Mouse (Mus musculus) limb, embryonic 12.5 days (tissue): Measurements from ENCODE around the gene Tsc22d1. TPM values are rescaled to one million over a fixed set of nuclear protein-coding genes. Genes with fewer than 3 reads are reported as not detected.

ENCODE experiments used
- ATAC-seq: fragments of 200-750 bp; cut with Nextera tagmentation; 2 replicates; pipeline ENCODE4 v1.8.0; 2017; ENCODE audit warnings: low read depth, moderate TSS enrichment; ENCODE audit not compliant: insufficient number of reproducible peaks, insufficient read depth, low FRiP score, low TSS enrichment
- H3K27ac ChIP-seq: fragments of 300-500 bp; sonication (generic); 2 replicates; pipeline ENCODE4 v1.5.1; 2016; ENCODE audit warnings: mild to moderate bottlenecking, moderate library complexity
- H3K27me3 ChIP-seq: fragments of 300-500 bp; sonication (generic); 2 replicates; pipeline ENCODE4 v1.6.1; 2016; ENCODE audit warnings: mild to moderate bottlenecking, moderate library complexity
- H3K36me3 ChIP-seq: fragments of 300-500 bp; sonication (generic); 2 replicates; pipeline ENCODE4 v1.6.1; 2016; ENCODE audit warnings: mild to moderate bottlenecking, moderate library complexity
- H3K4me1 ChIP-seq: fragments of 300-500 bp; sonication (generic); replicated peaks from 2 replicates; pipeline ENCODE4 v1.6.1; 2016
- H3K4me2 ChIP-seq: fragments of 300-500 bp; sonication (generic); 2 replicates; pipeline ENCODE4 v1.6.1; 2016; ENCODE audit warnings: mild to moderate bottlenecking, moderate library complexity
- H3K4me3 ChIP-seq: fragments of 300-500 bp; sonication (generic); replicated peaks from 2 replicates; pipeline ENCODE4 v1.5.1; 2016; ENCODE audit warnings: mild to moderate bottlenecking
- H3K9ac ChIP-seq: fragments of 300-500 bp; sonication (generic); replicated peaks from 2 replicates; pipeline ENCODE4 v1.6.1; 2016; ENCODE audit warnings: mild to moderate bottlenecking, moderate library complexity
- H3K9me3 ChIP-seq: fragments of 300-500 bp; sonication (generic); 2 replicates; pipeline ENCODE4 v1.6.1; 2016; ENCODE audit warnings: mild to moderate bottlenecking, moderate library complexity
- WGBS: fragments of 180-500 bp; shearing (Covaris S2); methylation state at CpG from one replicate; pipeline ENCODE4 v1.1.7; 2016; 5-methylcytosine and 5-hydroxymethylcytosine counted together
- polyA plus RNA-seq: library from polyadenylated mRNA; unstranded; fragments of >200 nt; fragmentation: Nextera tagmentation; extraction: Ambion mirVana; gene quantifications from 2 replicates; pipeline ENCODE4 v1.2.1, GENCODE M21; 2016

The Tsc22d1 gene
- polyA plus RNA-seq, 1 experiment from 2014 or later = 610 TPM

DNA sequence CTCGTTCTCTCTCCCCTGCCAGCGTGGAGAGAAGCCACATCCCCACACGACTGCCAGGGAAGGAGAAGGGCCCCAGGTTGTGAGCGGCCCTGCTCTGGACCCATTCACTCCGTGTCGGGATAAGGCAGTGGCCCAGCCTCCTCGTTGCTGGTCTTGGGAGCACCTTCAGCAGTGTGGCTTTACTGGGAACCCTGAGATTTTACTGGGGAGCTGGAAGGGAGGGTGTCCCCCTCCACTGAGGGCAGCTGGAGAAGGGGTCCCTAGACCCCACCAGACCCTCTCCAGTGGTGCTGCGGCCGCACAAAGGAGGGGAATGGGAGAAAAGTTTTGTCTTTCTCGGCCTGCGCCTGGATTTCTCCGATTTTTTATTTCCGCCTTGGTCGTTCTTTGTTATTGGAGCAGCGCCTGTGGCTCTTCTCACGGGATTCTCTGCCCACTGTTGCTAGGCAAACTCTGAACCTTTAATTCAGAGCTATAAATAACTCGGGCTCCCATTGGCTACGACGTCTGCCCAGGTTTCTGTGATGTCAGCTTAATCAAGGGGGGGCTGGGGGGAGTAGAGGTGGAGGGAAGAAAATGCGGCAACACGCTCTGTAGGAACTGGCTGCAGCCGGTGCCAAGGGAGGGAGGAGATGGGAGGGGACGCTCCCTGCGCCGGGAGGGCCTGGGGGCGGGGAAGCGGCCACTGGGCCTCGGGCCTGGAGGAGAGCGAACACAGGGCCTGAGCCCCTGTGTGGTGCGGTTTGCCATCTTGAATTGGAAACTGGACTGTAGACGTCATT, 90.9 kb downstream of the Tsc22d1 start:
- under 1% methylated on average over 31 of the region's 31 CpGs for WGBS
- Histone ChIP-seq H3K27me3 (no peaks in the 10 kb centered on the region), H3K4me3 (peak overlapping the region; percentile 76), H3K27ac (peak overlapping the region; percentile 100), H3K9me3 (no peaks in the 10 kb centered on the region), H3K4me1 (peaks cover 27% of the 10 kb centered on the region), H3K4me2 (peak overlapping the region; percentile 94), H3K9ac (peak overlapping the region; percentile 97), H3K36me3 (peaks cover 31% of the 10 kb centered on the region)
- peak; percentile 80 for ATAC-seq

DNA sequence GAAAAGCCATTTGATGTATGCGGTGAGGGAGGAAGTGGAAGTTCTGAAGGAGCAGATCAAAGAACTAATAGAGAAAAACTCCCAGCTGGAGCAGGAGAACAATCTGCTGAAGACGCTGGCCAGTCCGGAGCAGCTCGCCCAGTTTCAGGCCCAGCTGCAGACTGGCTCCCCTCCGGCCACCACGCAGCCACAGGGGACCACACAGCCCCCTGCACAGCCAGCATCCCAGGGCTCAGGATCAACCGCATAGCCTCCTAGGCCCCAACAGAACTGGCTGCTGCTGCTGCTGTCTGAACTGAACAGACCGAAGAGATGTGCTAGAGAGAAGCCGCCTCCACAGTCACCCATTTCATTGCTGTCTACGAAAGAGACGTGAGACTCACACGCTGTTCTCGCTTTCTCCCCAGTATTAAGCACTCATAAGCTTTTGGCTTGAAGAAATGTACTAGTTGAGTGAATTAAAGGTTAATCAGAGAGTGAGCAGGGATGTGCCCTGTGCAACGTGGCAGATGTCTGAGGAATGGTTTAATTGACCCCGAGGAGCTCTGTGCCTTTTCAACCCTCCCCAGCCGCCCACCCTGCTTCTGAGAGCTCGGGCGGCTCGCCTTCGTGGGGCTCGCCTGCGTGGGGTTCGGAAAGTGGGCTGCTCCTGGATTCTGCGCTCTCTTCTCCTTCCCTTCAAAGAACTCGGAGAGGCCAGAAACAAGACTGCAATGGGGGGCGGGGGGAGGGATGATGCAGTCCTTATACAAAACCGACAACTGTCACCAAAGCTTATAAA, 91.9 kb downstream of the Tsc22d1 start:
- Histone ChIP-seq H3K4me2 (peak overlapping the region; percentile 94), H3K9ac (peak overlapping the region; percentile 97), H3K4me3 (peak overlapping the region; percentile 76), H3K4me1 (peaks cover 27% of the 10 kb centered on the region), H3K27me3 (no peaks in the 10 kb centered on the region), H3K27ac (peak overlapping the region; percentile 100), H3K9me3 (no peaks in the 10 kb centered on the region), H3K36me3 (peaks cover 31% of the 10 kb centered on the region)
- WGBS = 50% methylated on average over 27 of the region's 27 CpGs
- ATAC-seq = no peak

DNA sequence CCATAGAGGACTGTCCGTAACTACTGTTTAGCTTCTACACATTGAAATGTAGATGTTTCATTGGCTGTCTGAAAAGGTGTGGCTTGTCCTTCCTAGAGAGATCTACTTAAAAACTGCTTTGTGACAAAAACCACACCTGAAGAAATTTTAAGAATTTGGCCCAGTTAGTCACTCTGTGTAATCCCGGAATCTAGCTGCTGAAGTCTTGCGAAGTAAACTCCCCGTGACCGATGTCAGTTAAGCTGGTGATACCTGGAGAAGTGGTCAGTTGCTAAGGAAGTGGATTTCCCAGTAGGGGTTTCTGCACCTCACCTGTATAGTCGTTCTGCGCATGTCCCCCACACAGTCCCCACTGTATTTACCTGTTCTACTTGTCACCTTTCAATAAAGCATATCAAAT, 92.6 kb downstream of the Tsc22d1 start:
- no peaks in the 10 kb centered on the region for H3K9me3 ChIP-seq
- H3K4me1 ChIP-seq = peaks cover 27% of the 10 kb centered on the region
- ATAC-seq = no peak
- no peak overlapping the region for H3K9ac ChIP-seq
- WGBS = 94% methylated on average over 7 of the region's 7 CpGs
- peak overlapping the region; percentile 76 for H3K4me3 ChIP-seq
- H3K27me3 ChIP-seq = no peaks in the 10 kb centered on the region
- peak overlapping the region; percentile 100; the same call in 1 of the 2 replicates for H3K27ac ChIP-seq
- peak overlapping the region; percentile 94 for H3K4me2 ChIP-seq
- H3K36me3 ChIP-seq = peaks cover 31% of the 10 kb centered on the region

DNA sequence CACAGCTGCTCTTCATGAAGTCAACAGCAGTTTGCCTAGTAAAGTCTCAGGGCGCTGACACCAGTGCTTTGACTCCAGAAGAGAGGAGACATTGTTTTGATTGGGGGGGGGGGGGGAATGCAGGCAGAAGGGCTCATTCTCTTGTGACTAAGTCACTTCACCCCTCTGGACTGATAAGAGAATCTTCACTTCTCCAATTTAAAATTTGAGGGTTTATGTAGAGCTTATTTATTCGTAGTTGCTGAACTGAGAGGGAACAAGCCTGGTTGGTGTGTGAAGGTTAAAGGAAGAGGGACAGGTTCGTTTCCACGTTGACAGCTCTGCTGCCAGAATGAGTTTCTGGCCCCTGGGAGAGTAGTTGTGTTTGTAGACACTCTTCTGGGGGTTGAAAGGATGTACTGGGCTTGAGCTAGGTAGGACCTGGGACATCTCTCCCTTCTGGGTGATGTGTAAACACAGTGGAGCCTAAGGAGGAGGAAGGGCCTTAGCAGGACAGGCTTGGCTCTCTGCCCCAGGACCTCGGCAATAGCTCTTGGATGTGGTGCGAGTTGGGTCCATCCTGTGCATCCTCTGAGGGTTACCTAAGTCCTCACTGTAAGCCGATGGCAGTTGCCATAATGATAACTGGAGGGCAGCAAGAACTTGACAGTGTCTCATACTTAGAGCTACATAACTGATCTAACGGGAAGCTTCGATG, 93.2 kb downstream of the Tsc22d1 start:
- peak overlapping the region; percentile 100; the same call in 1 of the 2 replicates for H3K27ac ChIP-seq
- no peak for ATAC-seq
- H3K9me3 ChIP-seq = no peaks in the 10 kb centered on the region
- no peaks in the 10 kb centered on the region for H3K27me3 ChIP-seq
- H3K4me3 ChIP-seq = no peak overlapping the region
- no peak overlapping the region for H3K9ac ChIP-seq
- peaks cover 31% of the 10 kb centered on the region for H3K36me3 ChIP-seq
- H3K4me2 ChIP-seq = peak overlapping the region; percentile 94
- peaks cover 30% of the 10 kb centered on the region for H3K4me1 ChIP-seq
- WGBS = 89% methylated on average over 9 of the region's 9 CpGs

DNA sequence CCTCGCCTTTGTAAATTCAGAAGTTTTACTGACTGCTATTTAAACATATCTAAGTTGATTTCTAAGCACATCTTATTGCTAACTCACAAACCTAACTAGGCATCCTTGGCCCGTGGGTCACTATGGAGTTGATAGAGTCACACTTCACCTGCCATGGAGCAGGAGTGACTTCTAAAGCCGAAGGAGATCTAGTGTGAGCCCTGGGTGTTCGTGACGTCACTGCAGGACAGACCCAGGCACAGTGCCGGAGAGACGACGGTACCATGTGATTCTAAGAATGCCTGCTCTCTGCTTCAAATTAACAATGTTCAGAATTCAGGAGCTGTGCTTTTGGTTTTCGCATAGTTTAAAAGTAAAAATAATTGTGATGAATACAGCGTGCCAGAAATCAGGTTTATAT, 93.9 kb downstream of the Tsc22d1 start:
- H3K27ac ChIP-seq = 0 out of 2 replicates have a peak overlapping the region, but pooled peaks have one; percentile 12

DNA sequence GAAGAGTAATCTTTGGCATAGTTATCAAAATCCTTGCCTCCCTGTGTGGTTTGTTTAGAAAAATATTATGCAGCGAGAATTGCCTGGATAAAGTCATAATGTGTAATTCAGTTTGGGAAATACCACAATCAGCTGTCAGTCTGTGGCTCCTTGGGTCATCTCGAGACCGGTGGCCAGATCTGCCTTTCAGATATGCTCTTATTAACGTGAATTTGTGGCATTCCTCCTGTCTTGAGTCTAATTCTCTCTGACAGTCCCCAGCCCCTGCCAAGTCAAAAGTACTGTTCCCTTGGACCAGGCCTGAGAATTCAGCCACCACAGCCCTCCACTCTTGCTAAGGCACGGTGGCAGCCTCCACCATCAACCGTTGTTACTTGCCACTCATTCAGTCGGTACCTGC, 97.2 kb downstream of the Tsc22d1 start:
- H3K36me3 ChIP-seq = peaks cover 23% of the 10 kb centered on the region
- H3K27me3 ChIP-seq = no peaks in the 10 kb centered on the region
- ATAC-seq = no peak
- 91% methylated on average over 7 of the region's 7 CpGs for WGBS
- H3K9me3 ChIP-seq = no peaks in the 10 kb centered on the region
- no peak overlapping the region for H3K9ac ChIP-seq
- H3K4me3 ChIP-seq = no peak overlapping the region
- no peak overlapping the region for H3K4me2 ChIP-seq
- H3K4me1 ChIP-seq = peaks cover 29% of the 10 kb centered on the region
- no peak overlapping the region for H3K27ac ChIP-seq

More for the DNA sequence above, 93.9 kb downstream of the Tsc22d1 start:
- Histone ChIP-seq H3K27me3 (no peaks in the 10 kb centered on the region), H3K9ac (no peak overlapping the region), H3K4me2 (no peak overlapping the region), H3K4me3 (no peak overlapping the region), H3K4me1 (peaks cover 32% of the 10 kb centered on the region), H3K9me3 (no peaks in the 10 kb centered on the region), H3K36me3 (peaks cover 31% of the 10 kb centered on the region)
- ATAC-seq = no peak
- 69% methylated on average over 10 of the region's 10 CpGs for WGBS

DNA sequence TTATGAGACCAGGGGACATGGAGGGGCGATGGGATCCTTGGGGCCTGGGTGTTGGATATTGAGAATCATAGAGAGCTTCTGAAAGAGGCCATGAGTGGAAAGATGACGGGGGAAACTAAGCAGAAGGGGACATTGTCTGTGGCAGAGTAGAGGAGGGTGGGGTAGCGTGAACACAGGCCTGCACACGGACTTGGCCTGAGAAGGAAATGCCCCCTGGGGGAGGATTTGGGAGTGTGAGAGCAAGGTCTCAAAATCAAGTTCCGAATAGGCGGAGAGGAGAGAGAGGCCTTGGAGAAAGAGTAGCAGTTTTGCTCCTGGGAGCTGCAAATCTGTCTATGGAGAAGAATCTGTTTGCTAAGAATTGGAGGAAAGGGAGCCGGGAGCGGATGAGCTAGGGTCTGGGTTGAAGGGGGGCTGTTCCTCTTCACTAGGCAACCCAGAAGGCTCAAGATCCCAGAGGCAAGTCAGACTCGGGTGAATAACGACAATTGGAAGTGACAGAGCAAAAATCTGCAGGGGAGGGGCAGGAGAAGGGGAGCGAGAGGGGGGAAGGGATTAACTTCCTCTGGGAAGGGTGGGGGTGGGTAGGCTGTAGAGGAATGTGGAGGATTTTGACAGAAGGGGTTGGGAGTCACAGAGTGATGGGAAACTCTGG, 98.8 kb downstream of the Tsc22d1 start:
- Histone ChIP-seq H3K4me2 (peak overlapping the region; percentile 25; the same call in 1 of the 2 replicates), H3K9ac (no peak overlapping the region)
- ATAC-seq = no peak

DNA sequence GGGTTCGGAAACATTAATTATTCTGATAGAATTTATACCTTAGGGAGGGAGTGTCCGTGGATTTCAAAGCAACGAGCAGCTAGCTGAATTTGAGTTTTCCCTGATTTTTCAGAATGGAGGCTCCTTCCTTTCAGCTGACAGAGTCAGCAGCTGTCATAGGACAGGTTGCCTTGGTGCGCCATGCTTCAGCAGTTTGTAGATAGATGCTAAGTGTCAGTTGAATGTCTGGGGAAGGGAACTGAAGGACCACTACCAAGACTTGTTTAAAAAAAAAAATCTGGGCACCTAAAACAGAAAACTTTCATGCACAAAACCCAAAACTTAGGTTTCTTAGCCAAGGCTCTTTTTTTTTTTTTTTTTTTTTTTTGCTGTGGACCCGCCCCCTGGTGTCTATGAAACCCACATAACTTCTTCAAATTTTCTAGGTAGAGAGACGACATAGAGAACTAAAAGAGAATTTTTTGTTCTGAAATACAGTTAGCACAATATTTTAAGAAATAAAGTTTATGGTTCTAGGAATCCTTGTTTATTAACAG, 99.4 kb downstream of the Tsc22d1 start:
- Histone ChIP-seq H3K4me3 (no peak overlapping the region), H3K27ac (no peak overlapping the region), H3K27me3 (no peaks in the 10 kb centered on the region), H3K36me3 (peaks cover 10% of the 10 kb centered on the region), H3K9ac (no peak overlapping the region), H3K4me1 (peaks cover 17% of the 10 kb centered on the region), H3K4me2 (peak overlapping the region; percentile 25; the same call in 1 of the 2 replicates), H3K9me3 (no peaks in the 10 kb centered on the region)
- ATAC-seq = no peak
- 42% methylated on average over 6 of the region's 6 CpGs for WGBS

More for the DNA sequence above, 98.8 kb downstream of the Tsc22d1 start:
- H3K4me3 ChIP-seq = no peak overlapping the region
- WGBS = 28% methylated on average over 11 of the region's 11 CpGs
- H3K4me1 ChIP-seq = peaks cover 17% of the 10 kb centered on the region
- no peaks in the 10 kb centered on the region for H3K9me3 ChIP-seq
- H3K36me3 ChIP-seq = peaks cover 10% of the 10 kb centered on the region
- H3K27ac ChIP-seq = no peak overlapping the region; the same call in 1 of the 2 replicates
- no peaks in the 10 kb centered on the region for H3K27me3 ChIP-seq

DNA sequence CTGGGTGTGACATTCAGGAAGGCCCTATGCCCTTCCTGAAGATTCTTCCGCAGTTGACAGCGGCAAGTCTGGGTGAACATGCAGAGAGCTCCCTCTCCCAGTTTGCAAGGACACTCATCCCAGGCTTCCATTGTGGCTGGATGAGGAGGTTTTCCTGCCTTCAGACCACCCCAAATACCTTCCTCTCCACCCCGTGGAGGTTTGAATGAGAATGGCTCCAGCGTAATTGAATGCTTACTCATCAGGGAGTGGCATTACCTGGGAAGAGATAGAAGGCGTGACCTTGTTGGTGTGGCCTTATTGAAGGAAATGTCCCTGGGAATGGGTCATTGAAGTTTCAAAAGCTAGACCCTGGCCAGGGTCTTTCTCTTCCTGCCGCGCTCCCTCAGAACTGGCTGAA, 100.9 kb downstream of the Tsc22d1 start:
- Histone ChIP-seq H3K27ac (no peak overlapping the region), H3K9ac (no peak overlapping the region), H3K27me3 (no peaks in the 10 kb centered on the region), H3K36me3 (no peaks in the 10 kb centered on the region), H3K9me3 (no peaks in the 10 kb centered on the region), H3K4me3 (no peak overlapping the region), H3K4me2 (no peak overlapping the region), H3K4me1 (peaks cover 17% of the 10 kb centered on the region)
- no peak for ATAC-seq
- 79% methylated on average over 7 of the region's 7 CpGs for WGBS

DNA sequence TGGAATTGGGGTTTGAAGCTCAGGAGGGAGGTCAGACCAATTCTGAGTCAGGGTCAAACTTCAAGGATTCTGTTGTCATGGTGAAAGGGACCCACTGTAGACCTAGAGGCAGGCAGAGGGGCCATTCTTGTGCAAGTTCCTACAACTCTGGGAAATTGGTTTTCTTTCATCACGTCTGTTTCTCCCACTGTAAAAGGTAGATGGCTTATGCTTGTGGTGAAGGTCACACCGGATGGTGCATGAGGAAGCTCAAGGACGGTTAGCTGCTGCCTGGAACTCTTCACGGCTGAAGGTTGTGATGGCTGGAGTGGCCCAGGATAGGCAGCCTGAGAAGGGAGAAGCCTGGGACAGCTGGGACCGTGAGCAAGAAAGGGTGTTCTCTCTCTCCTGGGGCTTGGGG, 103.5 kb downstream of the Tsc22d1 start:
- Histone ChIP-seq H3K9ac (no peak overlapping the region), H3K4me1 (peaks cover 12% of the 10 kb centered on the region), H3K4me3 (no peak overlapping the region), H3K36me3 (no peaks in the 10 kb centered on the region), H3K9me3 (no peaks in the 10 kb centered on the region), H3K4me2 (no peak overlapping the region), H3K27ac (no peak overlapping the region), H3K27me3 (no peaks in the 10 kb centered on the region)
- 79% methylated on average over 5 of the region's 5 CpGs for WGBS
- no peak for ATAC-seq
